Mouse (Mus musculus): ENCODE measurements at regions not wholly inside any gene's neighbourhood (a gene's known extent, or its start where the extent isn't known, plus 50 kb on each side); places are given as distances from the start of the nearest gene placed in this dataset.

DNA sequence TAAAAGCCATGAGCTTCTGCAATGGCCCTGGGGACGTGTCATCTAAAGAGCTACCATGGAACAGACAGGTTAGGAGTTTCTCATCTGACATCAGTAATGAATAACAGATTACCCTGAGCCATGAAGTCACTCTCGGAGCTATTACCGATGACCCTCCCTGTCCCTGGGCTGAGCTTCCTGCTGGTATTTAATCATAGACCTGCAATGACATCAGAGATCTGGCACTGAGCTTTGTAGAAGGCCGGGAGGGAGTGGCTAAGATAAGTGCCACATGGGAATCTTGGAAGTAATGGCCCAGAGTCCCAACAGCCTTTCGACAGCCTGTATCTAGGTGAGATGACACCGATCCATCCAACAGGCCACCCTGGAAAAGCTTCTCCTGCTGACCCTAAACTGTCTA, 271.3 kb upstream of the Nfe2l3 start:
- no peak for DNase-seq (ENCODE audit: low spot score in 2 of 2)

- no peak for DNase-seq (ENCODE audit: low spot score in 2 of 2)
Measured at GRCm38 (mm10) chr6:51162208-51163082, 270.0 kb upstream of the Nfe2l3 start.

DNA sequence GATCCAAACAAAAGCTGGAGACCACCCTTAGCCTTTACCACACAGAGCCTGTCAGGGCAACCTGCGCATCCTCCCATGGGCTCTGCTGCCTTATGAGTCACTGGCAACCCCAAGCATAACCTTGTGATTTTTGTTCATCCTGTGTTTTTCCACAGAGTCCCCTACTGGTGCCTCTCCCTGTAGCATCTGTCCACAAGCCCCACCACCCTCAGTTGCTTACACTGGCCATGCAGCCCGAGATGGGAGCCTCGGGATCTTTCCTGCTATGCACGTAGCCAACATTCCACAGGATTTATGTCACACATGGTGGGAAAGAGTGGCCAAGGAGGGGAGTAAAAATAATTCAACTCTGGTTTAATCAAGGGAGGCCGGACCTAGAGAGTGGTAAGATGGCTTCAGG, 269.2 kb upstream of the Nfe2l3 start:
- no peak for DNase-seq (ENCODE audit: low spot score in 2 of 2)

DNA sequence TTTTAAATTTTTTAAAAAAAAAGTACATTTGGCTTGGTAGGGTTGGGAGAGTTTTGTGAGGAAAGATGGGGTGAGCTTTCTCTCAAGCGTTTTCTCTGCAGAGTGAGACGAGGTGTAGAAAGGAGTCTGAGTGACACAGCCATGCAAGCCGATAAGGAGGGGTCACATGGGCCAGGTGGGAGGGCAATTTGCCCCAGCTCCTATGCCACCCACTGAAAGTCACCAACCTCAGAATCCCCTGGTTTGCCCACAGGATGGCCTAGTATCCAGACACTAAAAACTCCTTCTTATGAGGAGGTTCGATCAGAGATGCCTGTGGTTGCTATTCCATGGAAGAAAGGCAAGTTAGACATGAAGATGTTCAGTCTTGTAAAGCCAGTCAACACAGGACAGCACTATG, 268.6 kb upstream of the Nfe2l3 start:
- no peak for DNase-seq (ENCODE audit: low spot score in 2 of 2)

GRCm38 (mm10) chr6:51167028-51167427, 265.4 kb upstream of the Nfe2l3 start:
- DNase-seq (ENCODE audit: low spot score in 2 of 2): no peak

DNA sequence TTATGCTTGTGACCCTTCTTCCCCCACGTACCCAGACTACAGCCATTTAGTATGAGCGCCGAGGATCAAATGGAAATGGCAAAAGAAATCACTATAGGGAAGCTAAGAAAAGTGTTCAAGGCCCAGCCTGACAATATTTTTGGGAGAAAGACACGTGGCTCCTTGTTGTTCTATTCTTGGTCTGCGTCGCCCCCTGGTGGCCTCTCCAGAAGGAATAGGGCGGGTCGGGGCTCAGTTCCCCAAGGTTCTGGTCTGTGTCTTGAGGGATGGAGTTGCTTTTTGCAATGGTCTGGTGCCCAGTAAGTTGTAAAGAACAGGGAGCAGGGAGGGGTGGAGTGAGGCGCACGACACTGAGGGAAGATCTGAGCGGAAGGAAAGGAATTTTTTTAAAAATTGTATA, 264.4 kb upstream of the Nfe2l3 start:
- DNase-seq (ENCODE audit: low spot score in 2 of 2): peak; percentile 71 to 77

GRCm38 (mm10) chr6:51168775-51169695, 263.4 kb upstream of the Nfe2l3 start:
- DNase-seq (ENCODE audit: low spot score in 2 of 2): no peak

- DNase-seq (ENCODE audit: low spot score in 2 of 2): no peak
Measured at GRCm38 (mm10) chr6:51169971-51170411, 262.5 kb upstream of the Nfe2l3 start.

- no peak for DNase-seq (ENCODE audit: low spot score in 2 of 2)
Measured at GRCm38 (mm10) chr6:51170414-51170813, 262.1 kb upstream of the Nfe2l3 start.

GRCm38 (mm10) chr6:51170871-51171270, 261.6 kb upstream of the Nfe2l3 start:
- DNase-seq (ENCODE audit: low spot score in 2 of 2): no peak

- DNase-seq (ENCODE audit: low spot score in 2 of 2): no peak
Measured at GRCm38 (mm10) chr6:51171761-51172160, 260.7 kb upstream of the Nfe2l3 start.

DNA sequence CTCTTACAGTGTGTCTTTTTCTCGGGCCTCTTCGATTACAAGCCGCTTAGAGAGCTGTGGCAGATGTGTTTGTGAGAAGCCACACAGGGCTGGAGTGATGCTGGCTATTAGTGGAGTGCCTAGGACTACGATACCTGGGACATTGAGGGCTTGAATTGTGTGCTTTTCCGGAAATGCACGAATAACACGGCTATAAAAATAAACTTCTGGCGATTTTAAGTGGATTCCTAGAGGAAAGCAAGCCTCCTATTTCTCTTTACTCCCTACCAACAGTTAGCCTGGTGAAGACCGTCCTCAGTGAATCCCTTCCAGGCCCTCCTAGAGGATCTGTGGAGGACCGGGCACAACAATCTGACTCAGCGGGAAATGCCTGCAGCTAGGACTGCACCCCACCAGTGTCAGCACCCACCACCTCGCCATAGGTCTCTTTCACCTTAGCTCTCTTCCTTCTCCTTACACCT, 260.1 kb upstream of the Nfe2l3 start:
- DNase-seq (ENCODE audit: low spot score in 2 of 2): no peak

- DNase-seq (ENCODE audit: low spot score in 2 of 2): no peak
Measured at GRCm38 (mm10) chr6:51172856-51173619, 259.4 kb upstream of the Nfe2l3 start.

DNA sequence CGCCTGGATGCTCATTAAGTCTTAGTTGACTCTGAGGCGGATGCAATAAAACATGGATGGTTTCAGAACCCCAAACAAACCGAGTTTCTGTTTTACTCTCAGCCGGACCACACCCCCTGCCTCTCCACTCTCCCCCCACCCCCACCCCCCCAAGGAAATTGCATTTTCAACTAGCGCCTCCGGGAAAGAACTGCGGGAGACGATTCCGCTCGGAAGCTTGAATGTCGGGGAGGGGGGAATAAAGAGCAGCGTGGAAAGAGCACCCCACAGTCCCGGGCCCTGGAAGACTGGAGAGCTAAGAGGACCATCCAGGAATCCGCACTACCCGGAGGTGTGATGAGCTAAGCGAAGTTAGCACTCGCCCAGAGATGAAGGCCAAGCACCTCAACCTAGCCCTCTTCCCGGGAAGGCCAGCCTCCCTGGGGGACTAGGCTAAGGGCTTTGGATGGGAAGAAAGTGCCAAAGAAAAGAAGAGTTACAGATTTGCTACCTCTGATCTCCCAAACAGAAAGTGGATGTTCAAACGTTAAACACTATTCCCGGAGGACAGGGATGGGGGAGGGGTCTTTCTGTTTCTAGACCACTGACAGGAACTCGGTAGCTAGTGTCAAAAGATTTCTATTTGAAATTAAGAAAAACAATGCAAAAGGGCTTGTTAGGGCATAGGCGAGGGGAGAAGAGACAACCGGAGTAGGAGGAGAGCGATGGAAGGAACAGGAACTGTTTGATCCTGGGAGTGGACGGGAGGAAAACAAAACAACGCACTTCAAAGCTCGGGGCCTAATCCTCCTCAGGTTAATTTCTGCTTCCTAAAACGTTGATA, 258.6 kb upstream of the Nfe2l3 start:
- no peak for DNase-seq (ENCODE audit: low spot score in 2 of 2)

DNA sequence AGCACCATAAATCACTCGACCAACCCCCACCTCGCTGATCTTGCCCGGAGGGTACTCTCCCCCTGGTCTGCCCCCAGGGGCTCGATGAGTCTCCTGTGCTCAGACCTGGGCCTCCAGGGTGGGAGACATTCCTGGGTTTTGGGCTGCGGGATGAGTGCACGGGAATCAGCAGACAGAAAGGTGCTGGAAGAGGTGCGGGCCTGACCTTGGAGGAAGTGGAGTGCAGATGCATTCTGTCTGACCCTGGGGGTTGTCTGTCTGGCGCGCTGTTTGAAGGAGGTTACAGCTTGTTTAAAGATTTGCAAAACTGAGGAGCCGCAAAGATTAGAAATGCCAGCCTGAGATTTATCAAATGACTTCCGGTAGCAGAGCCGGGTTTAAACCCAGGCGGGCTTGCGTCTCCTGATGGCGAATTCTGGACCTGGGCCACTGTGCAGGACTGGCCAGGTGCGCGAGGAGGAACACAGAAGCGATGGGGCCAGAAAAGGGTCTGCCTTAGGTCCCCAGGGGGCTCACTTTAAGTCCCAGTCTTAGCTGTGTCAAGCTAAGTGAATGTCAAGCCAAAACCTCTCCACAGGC, 257.9 kb upstream of the Nfe2l3 start:
- no peak for DNase-seq (ENCODE audit: low spot score in 2 of 2)

DNA sequence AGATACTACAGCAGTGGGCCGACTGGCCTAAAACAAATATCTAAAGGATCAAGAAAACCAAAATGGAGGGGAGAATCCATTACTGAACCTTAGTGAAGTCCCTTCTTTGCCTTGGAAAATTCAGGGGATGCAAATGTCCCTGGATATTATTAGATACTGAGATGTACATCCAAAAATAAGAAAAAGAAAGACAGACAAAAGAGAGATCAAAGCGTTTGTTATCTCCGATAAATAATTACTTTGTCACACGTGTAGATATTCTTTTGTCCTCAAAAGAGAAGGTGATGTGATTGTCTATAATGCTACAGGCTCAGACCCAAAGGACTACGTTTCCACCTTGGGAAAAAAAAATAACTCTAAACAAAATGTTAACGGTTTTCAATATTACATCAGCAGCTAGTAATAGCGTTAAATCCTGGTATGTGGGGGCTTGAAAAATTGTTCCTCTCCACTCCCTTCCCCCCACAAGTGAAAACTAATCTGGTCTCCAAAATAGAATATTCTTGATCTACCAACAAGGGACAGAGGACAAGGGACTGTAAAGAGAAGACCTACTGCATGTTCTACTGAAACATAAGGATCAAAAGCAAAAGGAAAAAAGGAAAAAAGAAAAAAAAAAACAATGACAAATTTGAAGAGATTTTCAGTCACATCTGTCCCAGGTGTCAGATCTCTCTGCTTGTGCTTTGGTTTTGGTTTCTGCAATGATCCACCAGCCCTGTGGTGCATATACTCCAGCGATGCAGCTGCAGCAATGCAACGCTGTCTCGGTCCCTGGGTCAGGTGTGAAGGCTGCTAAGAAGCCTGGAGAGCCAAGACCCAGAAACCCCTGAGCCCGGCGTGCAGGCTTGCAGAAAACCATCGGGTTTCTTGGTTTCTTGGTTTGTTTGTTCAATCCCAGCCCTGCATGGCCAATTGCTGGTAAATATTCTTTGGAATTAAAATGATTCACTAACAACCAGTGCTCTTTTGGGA, 256.6 kb upstream of the Nfe2l3 start:
- no peak for DNase-seq (ENCODE audit: low spot score in 2 of 2)

DNA sequence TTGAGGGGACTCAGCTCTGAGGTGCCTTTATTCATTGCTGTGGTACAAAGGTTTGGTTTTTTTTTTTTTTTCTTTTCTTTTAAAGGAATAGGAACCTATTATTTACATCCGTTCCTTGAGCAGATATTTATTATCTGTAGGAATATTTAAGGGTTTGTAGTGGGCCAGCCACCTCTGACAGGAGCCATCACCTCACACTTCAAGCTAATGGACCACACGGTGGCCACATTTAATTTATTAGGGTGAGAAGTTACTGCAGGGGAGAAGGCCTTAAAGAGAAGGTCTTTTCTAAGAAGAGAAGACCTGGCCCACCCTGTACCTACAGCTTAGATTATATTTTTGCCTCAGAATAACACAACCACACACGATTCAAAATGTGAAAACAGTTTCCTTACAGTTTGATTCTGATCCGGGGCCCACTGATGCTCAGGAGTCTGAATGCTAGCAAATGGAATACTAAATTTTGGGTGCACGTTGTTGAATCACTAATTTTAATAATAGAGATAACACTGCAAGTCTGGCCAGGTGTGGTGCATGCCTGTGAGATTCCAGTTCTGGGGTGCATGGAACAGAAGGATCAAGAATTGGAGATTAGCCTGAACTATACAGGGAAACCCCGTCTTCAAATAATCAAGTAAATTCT, 255.6 kb upstream of the Nfe2l3 start:
- DNase-seq (ENCODE audit: low spot score in 2 of 2): no peak

DNA sequence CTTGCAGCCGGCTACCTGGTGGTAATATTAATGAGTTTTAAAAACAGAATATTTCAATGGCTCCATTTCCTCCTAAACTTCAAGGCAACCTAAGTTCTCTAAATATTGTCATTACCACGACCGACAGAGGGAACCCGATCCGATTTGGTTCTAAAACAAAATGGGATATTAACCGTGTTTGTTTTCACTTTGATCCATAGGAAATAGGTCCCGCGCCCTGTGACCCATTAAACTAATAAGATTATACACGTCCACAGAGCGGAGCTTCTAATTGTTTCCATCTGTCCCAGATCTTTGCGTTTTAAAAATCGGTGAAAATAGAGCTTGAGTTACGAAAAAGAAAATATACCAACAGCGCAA, 254.8 kb upstream of the Nfe2l3 start:
- no peak for DNase-seq (ENCODE audit: low spot score in 2 of 2)

Data from layer of hippocampus, postnatal 14 days (tissue).